Mouse (Mus musculus) megakaryocyte, embryonic 14.5 days (primary cell): ENCODE measurements around the gene Dach1.

ENCODE experiments used
- FLI1 ChIP-seq: IDR thresholded peaks from 2 replicates; pipeline ENCODE4 v1.6.1; 2012; ENCODE audit warnings: low read length, inconsistent platforms, mixed read lengths
- GATA1 ChIP-seq: IDR thresholded peaks from 3 replicates; pipeline ENCODE4 v1.6.1; 2012; ENCODE audit warnings: mixed read lengths, low read length, inconsistent platforms, borderline replicate concordance

- TF ChIP-seq GATA1 (no peak), FLI1 (no peak)
Measured at GRCm38 (mm10) chr14:98086794-98087193, 82.8 kb downstream of the Dach1 start.
